Mouse (Mus musculus) thymus, postnatal 0 days (tissue): ENCODE results near the gene Gm10642. TPM values are rescaled to one million over a fixed set of nuclear protein-coding genes. Genes with fewer than 3 reads are reported as not detected.
A peak's percentile ranks its signal among the peaks of the same experiment; 100 is the strongest.

ENCODE experiments used
- DNase-seq: peaks from one replicate; pipeline ENCODE4 v3.0.0-alpha.2; 2015; ENCODE audit warnings: low spot score
- polyA plus RNA-seq: library from polyadenylated mRNA; unstranded; fragments of >200 nt; fragmentation: Nextera tagmentation; extraction: Ambion mirVana; gene quantifications from 2 replicates; pipeline ENCODE4 v1.2.1, GENCODE M21; 2015

Gm10642 gene
- polyA plus RNA-seq = 2.7 and 4.2 TPM in 2 replicates

- DNase-seq = peak; percentile 82
Observed at GRCm38 (mm10) chr9:70656130-70657007, at the start of gene Gm10642. Gene Gm10642, plus strand, starts transcription at chr9:70656251.

DNA sequence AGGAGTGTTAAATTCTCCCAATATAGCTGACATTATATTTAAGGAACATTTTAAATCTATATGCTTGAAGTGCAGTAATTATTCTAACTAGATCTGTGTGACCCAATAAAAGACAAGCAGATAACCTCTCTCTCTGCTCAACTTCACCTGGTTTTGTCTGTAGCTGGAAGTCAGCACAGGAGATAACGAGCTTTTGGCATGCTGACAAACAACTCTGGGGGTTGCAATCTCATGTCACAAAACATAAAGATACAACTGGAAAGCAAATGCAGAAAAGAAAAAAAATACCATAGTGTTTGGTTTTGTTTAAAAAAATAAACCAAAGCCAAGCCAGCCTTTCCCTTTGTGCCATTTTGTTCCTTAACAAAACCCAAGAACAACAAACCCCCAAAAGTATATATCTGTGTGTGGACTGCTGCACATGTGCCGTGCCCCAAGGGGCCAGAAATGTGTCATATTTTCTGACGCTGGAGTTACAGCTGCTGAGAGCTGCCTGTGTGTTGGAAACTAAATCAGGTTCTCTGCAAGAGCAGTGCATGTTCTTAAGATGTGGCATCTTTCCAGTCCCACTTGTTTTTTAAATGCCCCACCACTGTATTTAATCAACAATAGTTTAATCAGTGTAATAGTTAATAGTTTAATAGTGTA, 44.9 kb upstream of the Gm10642 start:
- DNase-seq = no peak

DNA sequence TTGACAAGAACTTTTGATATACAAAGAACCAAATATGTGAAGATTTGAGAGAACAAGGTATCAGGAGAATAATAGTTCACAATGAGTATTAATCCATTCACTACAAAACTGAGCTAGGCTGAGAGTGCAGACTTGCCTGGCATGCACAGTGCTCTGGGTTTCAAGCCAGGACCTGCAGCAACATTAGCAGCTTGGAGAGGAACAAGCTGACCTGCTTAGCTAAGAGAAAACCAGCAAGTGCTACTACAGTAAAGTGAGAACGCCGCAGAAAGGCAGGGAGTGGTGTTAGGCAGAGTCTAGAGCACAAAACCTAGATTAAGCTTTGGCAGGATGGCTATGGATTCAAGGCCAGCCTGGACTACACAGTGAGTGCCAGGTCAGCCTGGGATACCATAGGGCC, 26.3 kb upstream of the Gm10642 start:
- peak; percentile 22 for DNase-seq

GRCm38 (mm10) chr9:70631665-70632064, 24.4 kb upstream of the Gm10642 start:
- no peak for DNase-seq

GRCm38 (mm10) chr9:70636748-70637147, 19.3 kb upstream of the Gm10642 start:
- DNase-seq = no peak

DNA sequence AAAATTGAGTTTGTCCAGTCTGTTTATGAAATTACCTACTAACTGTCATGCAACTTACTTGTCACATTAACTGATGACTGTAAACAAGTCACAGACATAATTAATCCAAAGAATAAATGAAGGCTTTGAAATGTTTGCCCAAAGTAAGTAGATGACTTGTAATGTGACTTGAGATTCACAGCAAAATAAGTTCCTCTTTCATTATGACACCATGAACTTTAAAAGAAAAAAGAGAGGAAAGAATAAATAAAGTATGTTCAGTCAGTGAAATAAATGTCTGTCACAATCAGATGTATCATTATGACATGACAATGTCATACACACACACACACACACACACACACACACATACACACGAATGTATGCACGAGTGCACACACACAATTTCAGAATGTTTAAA, 5.8 kb upstream of the Gm10642 start:
- no peak for DNase-seq

GRCm38 (mm10) chr9:70650994-70651393, 5.1 kb upstream of the Gm10642 start:
- DNase-seq = no peak

GRCm38 (mm10) chr9:70652221-70652620, 3.8 kb upstream of the Gm10642 start:
- DNase-seq = no peak

GRCm38 (mm10) chr9:70653875-70654274, 2.2 kb upstream of the Gm10642 start:
- no peak for DNase-seq

DNA sequence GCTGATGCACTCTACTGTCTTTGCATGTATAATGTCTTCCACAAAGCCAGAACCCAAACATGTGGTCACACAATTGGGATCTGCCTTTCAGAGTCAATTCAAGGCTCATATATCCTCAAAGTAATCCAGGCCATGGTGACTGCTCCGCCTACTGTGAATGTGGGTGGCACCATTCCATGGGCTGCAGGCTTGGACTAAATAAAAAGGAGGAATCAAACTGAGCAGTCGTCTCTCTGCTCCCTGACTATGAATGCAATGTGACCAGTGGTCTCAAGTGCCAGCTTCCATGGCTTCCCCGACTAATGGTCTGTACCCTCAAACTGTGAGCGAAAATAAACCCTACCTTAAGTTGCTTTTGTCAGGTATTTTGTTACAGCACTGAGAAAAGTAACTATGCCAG, 1.6 kb upstream of the Gm10642 start:
- no peak for DNase-seq

DNA sequence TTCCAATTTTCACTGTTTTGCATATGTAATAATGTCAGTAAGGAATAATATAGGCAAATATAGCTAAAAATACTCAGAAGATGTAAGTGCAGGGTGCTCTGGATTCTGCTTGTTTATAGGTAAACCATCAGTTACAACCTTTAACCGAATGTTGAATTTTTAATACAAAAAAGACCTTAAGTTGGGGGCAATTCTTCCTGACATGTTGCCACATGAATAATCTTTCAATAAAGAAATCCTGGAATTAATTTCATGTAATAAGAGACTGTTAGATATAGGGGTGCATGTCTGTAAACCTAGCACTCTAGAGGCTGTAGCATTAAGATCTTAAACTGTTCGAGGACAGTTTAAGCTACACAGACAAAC, 304 bp upstream of the Gm10642 start:
- DNase-seq = no peak

DNA sequence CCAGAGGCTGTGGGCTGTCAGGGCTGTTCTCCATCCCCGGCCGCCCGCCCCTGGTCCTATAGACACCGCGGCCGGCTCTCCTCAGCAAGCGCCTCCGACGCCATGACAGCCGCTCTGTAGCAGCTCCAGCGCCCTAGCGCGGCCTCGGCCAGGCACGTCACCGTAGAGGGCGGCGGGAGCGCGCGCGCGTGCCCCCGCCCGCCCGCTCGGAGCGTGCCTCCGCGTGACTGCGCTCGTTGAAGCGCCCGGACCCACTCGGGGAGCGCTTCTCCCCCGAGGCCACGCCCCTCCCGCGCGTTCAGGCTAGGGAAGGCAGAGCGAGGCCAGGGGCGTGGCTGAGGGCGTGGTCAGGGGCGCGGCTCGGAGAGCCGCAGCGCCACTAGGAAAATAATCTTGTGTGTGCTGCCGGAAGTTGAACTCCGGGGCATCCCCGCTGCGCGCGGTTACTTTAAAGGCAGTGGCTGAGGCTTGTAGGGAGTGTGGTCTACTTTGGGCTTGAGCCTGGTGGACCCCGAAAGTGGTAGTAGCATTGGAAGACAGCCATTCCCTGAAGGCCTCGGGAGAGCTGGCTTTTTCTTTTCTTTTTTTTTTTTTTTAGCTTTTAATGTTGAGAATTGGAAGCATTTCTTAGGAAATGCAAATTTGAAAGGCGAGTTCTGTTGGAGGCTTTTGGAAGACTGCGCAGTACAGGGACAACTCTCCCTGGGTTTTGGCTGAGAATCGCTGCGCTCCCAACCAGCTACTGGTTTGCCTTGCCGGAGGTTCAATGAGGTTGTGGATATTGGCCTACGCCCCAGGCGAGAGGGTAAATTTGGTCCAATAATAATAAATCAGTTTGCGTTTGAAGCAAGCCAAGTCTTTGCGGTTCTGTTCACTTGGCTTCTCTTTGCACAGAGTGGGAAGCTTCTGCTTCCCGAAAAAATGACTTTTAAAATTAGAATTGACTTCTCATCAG, 1.2 kb downstream of the Gm10642 start, which contains the start of gene Mindy2:
Gene Mindy2 (minus strand): TSS at position 162 of the 955 bp plus-strand sequence.
- DNase-seq = peak; percentile 100

DNA sequence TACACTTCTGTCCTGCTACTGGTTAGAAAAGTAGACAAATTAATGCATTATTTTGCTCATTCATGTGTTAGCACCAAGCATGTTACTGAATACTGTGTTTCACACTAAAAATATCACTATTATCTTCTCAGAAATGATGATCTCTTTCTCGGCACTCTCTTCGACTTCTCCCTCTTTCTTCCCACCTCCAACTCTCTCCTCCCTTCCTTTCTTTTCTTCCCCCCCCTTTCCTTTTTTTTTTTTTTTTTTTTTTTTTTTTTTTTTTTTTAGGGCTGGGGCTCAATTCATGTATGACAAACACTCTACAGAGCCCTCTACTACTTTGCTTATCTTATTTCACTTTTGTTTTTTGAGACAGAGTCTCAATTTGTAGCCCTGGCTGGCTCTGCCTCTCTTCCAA, 2.2 kb downstream of the Gm10642 start:
- DNase-seq = no peak

GRCm38 (mm10) chr9:70664847-70665246, 8.8 kb downstream of the Gm10642 start:
- DNase-seq = no peak

GRCm38 (mm10) chr9:70665372-70666145, 9.5 kb downstream of the Gm10642 start:
- DNase-seq = no peak

- DNase-seq = no peak
Observed at GRCm38 (mm10) chr9:70666811-70667210, 10.8 kb downstream of the Gm10642 start.

GRCm38 (mm10) chr9:70668048-70668447, 12.0 kb downstream of the Gm10642 start:
- DNase-seq = no peak

DNA sequence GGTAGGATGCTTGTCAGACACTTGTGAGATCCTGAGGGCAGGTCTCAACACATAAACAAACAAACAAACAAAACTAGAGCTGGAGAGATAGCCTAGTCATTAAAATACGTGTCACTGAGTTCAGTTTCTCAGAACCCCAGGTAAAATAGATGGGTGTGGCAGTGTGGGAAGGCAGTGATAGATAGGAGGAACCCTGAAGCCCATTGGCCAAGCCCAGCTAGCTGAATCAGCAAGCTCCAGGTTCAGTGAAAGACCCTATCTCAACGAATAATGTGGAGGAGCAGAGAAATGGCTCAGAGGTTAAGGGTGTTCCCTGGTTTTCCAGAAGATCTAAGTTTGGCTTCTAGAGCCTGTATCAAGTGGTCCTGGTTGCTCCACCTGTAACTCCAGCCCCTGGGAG, 13.1 kb downstream of the Gm10642 start:
- no peak for DNase-seq

DNA sequence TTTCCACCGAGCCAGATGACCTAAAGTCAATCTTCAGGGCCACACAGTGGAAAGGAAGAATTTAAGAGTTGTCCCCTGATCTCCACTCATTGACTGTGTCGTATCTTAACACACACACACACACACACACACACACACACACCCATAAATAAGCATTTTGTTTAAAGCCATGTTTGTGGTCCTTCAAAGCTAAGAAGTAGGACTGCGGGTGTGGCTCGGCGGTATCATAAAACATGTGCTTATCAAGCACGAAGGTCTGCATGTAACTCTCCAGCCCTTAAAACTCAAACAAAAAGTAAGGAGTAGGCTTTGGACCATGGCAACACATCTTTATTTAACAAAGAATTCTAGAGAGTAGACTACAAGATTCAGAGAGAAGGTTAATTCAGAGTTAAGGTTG, 14.3 kb downstream of the Gm10642 start:
- no peak for DNase-seq

DNA sequence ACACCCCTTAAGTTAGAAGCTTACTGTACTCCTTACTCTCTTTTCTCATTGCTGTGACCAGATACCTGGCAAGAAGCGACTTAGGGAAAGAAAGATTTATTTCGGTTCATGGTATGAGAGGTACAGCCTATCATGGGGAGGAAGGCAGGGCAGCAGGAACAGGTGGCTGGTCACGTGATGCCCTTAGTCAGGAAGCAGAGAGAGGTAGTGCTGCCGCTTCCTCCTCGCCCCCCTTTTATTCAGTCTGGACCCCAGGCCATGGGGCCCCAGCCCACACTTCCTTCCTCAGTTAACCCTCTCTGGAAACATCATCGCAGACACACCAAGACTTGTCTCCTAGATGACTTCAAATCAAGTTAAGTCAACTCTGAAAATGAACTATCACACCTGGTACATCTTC, 15.2 kb downstream of the Gm10642 start:
- DNase-seq = peak; percentile 79
